Mouse (Mus musculus): ENCODE data around the gene Inhbe. TPM values are rescaled to one million over a fixed set of nuclear protein-coding genes. Genes with fewer than 3 reads are reported as not detected.

The Inhbe gene
- total RNA-seq, 1 experiment = 0.22 TPM

GRCm38 (mm10) chr10:127343029-127343428 is 11.2 kb downstream of the Inhbe start:
- in situ Hi-C loops (cut with MboI; ENCODE audit: low sequenced_read_pairs in 2 of 2, unreplicated experiment in 2 of 2) = no loop called here
- no peak overlapping the region for H3K27ac ChIP-seq (ENCODE audit: insufficient read depth, low read depth, low read length, poor library complexity, severe bottlenecking)
- H3K4me1 ChIP-seq (ENCODE audit: control insufficient read depth in 2 of 2, insufficient read depth in 2 of 2, low read length in 2 of 2, poor library complexity in 1 of 2) = peaks cover 4 to 6% of the 10 kb centered on the region in 2 experiments; a peak in 3 of 4 replicates
- H3K9ac ChIP-seq (ENCODE audit: insufficient read depth, low read depth, low read length, poor library complexity, severe bottlenecking) = no peak overlapping the region
- H3K36me3 ChIP-seq (ENCODE audit: control insufficient read depth, insufficient read depth, low read length, poor library complexity, severe bottlenecking) = peaks cover 2% of the 10 kb centered on the region; the same call in 1 of the 2 replicates
- H3K9me3 ChIP-seq (ENCODE audit: control insufficient read depth, insufficient read depth, low read depth, low read length) = no peaks in the 10 kb centered on the region
- no peak for DNase-seq (ENCODE audit: low read depth, low spot score)
- TF ChIP-seq ZC3H11A (IDR thresholded peaks at IDR 0.05; ENCODE audit: borderline replicate concordance, low read depth, low read length) (no peak), ZNF384 (IDR thresholded peaks at IDR 0.05; ENCODE audit: low read depth, low read length) (no peak), HCFC1 (IDR thresholded peaks at IDR 0.05; ENCODE audit: borderline replicate concordance, insufficient read depth, low read length) (no peak), MAFK (IDR thresholded peaks at IDR 0.05; ENCODE audit: insufficient read depth, low read depth, low read length) (no peak), CHD2 (IDR thresholded peaks at IDR 0.05; ENCODE audit: low read depth, low read length) (no peak)
- H3K4me3 ChIP-seq (ENCODE audit: insufficient read depth in 1 of 2, low read depth in 1 of 2, low read length in 2 of 2, poor library complexity in 1 of 2, severe bottlenecking in 1 of 2) = no peak overlapping the region

DNA sequence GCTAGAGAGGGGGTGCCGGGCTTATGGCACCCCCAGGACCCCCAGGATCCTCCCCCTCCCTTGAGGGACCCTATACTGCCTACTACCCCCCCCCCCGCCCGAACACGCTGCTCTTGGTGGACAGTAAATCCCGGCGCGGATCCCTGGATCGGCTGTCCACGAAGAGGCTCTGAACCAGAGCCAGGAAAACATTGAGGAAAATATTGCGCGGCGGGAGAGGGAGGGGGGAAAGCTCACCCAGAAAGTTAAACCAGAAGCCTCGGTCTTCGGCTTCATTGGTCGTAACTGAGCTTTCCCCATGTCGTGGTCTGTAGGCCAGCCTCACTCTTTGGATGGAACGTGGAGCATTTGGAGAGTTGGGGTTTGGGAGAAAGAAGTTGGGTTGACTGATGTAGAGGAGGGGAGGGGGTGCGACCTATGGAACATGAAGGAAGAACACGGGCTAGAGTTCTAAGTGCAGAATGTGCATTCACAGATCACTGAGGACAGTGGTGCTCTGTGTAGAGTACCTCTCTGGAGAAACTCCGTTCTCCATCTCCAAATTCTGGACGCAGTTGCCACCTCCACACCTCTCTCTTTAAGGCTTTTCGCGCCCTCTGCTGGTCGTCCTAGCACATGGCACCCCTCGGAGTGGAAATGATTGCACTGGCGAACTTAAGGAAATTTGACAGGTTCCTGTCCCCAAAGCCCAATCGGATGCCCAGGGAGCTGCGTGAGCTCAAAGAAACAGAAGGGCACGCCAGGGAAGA is 12.1 kb downstream of the Inhbe start, which contains the start of gene Gli1:
Gli1 (minus strand) TSS at position 84 of the 749 bp plus-strand sequence.
- in situ Hi-C loops (cut with MboI; ENCODE audit: low sequenced_read_pairs in 2 of 2, unreplicated experiment in 2 of 2) = no loop called here
- Histone ChIP-seq H3K9ac (ENCODE audit: insufficient read depth, low read depth, low read length, poor library complexity, severe bottlenecking) (peak within 1 kb of the TSS; percentile 71), H3K4me3 (ENCODE audit: insufficient read depth in 1 of 2, low read depth in 1 of 2, low read length in 2 of 2, poor library complexity in 1 of 2, severe bottlenecking in 1 of 2) (peak within 1 kb of the TSS; percentile 71 to 89), H3K36me3 (ENCODE audit: control insufficient read depth, insufficient read depth, low read length, poor library complexity, severe bottlenecking) (peaks cover 4% of the 10 kb centered on the region; the same call in 1 of the 2 replicates), H3K9me3 (ENCODE audit: control insufficient read depth, insufficient read depth, low read depth, low read length) (no peaks in the 10 kb centered on the region), H3K27ac (ENCODE audit: insufficient read depth, low read depth, low read length, poor library complexity, severe bottlenecking) (peak within 1 kb of the TSS; percentile 83), H3K4me1 (ENCODE audit: control insufficient read depth in 2 of 2, insufficient read depth in 2 of 2, low read length in 2 of 2, poor library complexity in 1 of 2) (peaks cover 10 to 11% of the 10 kb centered on the region in 2 experiments)
- peak; percentile 95 for DNase-seq (ENCODE audit: low read depth, low spot score)
- no peak for TF ChIP-seq MAFK (IDR thresholded peaks at IDR 0.05; ENCODE audit: insufficient read depth, low read depth, low read length)
- no peak for TF ChIP-seq CHD2 (IDR thresholded peaks at IDR 0.05; ENCODE audit: low read depth, low read length)
- no peak for TF ChIP-seq HCFC1 (IDR thresholded peaks at IDR 0.05; ENCODE audit: borderline replicate concordance, insufficient read depth, low read length)
- no peak for TF ChIP-seq ZNF384 (IDR thresholded peaks at IDR 0.05; ENCODE audit: low read depth, low read length)
- 0 out of 2 replicates have a peak, but pooled peaks have one; percentile 23 for TF ChIP-seq ZC3H11A (IDR thresholded peaks at IDR 0.05; ENCODE audit: borderline replicate concordance, low read depth, low read length)

DNA sequence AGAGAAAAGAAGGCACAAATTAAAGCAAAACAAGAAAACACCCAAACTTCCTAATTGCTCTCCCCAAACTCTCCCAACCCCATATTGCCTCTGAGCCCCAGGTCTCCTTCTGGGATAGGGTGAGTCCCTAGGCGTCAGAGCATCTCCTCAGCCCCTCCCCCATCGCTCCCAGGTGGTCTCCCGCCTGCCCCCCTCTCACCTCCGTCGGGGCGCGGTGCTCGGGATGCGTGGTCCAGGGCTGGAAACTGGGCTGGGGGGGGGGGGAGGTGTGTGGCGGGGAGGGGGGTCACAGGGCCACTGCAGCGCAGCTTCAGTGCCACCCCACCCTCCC is 12.9 kb downstream of the Inhbe start:
- H3K4me3 ChIP-seq (ENCODE audit: insufficient read depth in 1 of 2, low read depth in 1 of 2, low read length in 2 of 2, poor library complexity in 1 of 2, severe bottlenecking in 1 of 2) = peak overlapping the region; percentile 71 to 89
- no peak for DNase-seq (ENCODE audit: low read depth, low spot score)
- no peaks in the 10 kb centered on the region for H3K9me3 ChIP-seq (ENCODE audit: control insufficient read depth, insufficient read depth, low read depth, low read length)
- H3K36me3 ChIP-seq (ENCODE audit: control insufficient read depth, insufficient read depth, low read length, poor library complexity, severe bottlenecking) = peaks cover 9% of the 10 kb centered on the region
- peak overlapping the region; percentile 83; the same call in 1 of the 2 replicates for H3K27ac ChIP-seq (ENCODE audit: insufficient read depth, low read depth, low read length, poor library complexity, severe bottlenecking)
- H3K4me1 ChIP-seq (ENCODE audit: control insufficient read depth in 2 of 2, insufficient read depth in 2 of 2, low read length in 2 of 2, poor library complexity in 1 of 2) = peaks cover 11 to 18% of the 10 kb centered on the region in 2 experiments
- no peak for TF ChIP-seq ZC3H11A (IDR thresholded peaks at IDR 0.05; ENCODE audit: borderline replicate concordance, low read depth, low read length)
- no peak for TF ChIP-seq MAFK (IDR thresholded peaks at IDR 0.05; ENCODE audit: insufficient read depth, low read depth, low read length)
- TF ChIP-seq ZNF384 (IDR thresholded peaks at IDR 0.05; ENCODE audit: low read depth, low read length) = no peak
- TF ChIP-seq HCFC1 (IDR thresholded peaks at IDR 0.05; ENCODE audit: borderline replicate concordance, insufficient read depth, low read length) = no peak
- no peak for TF ChIP-seq CHD2 (IDR thresholded peaks at IDR 0.05; ENCODE audit: low read depth, low read length)
- in situ Hi-C loops (cut with MboI; ENCODE audit: low sequenced_read_pairs in 2 of 2, unreplicated experiment in 2 of 2) = no loop called here
- H3K9ac ChIP-seq (ENCODE audit: insufficient read depth, low read depth, low read length, poor library complexity, severe bottlenecking) = peak overlapping the region; percentile 71; the same call in 1 of the 2 replicates

DNA sequence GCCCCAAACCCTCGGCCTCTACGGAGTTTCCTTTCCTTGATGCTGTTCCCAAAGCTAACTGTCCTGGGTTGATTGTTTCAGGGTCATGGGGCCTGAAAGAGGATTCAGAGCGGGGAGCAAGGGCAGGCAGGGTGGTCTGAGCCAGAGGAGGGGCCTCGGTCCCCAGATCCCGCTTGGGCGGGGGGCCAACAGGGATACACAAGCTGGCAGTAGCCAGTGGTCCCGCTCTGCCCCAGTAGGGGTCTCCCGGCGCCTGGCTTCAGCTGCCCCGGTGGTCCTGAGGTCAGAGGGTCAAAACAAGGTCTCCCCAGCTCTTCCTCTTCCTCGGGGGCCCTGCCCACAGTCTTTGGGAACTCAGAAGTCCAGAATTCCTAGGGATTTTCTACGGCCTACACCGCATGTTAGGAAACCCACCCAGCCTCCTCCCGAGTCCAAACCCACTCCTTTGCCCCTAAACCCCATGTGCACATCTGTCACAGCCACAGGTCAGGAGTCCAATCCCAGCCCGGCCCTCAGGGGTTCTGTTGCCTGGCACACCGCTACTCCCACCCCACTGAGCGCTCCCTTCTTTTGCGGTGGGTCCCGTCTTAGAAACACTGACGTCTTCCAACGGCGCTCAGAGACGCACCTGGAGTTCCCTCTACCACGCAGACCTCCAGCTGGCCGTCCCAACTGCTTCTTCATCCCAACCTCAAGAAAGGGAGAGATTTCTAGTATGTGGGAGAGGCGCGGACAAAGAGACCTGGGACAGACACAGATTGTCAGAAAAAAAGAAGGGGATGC is 13.4 kb downstream of the Inhbe start:
- H3K36me3 ChIP-seq (ENCODE audit: control insufficient read depth, insufficient read depth, low read length, poor library complexity, severe bottlenecking) = peaks cover 10% of the 10 kb centered on the region
- H3K4me3 ChIP-seq (ENCODE audit: insufficient read depth in 1 of 2, low read depth in 1 of 2, low read length in 2 of 2, poor library complexity in 1 of 2, severe bottlenecking in 1 of 2) = peak overlapping the region; percentile 71 to 89
- peak overlapping the region; percentile 66 for H3K9ac ChIP-seq (ENCODE audit: insufficient read depth, low read depth, low read length, poor library complexity, severe bottlenecking)
- no peaks in the 10 kb centered on the region for H3K9me3 ChIP-seq (ENCODE audit: control insufficient read depth, insufficient read depth, low read depth, low read length)
- TF ChIP-seq HCFC1 (IDR thresholded peaks at IDR 0.05; ENCODE audit: borderline replicate concordance, insufficient read depth, low read length) (no peak), ZC3H11A (IDR thresholded peaks at IDR 0.05; ENCODE audit: borderline replicate concordance, low read depth, low read length) (no peak), MAFK (IDR thresholded peaks at IDR 0.05; ENCODE audit: insufficient read depth, low read depth, low read length) (no peak), ZNF384 (IDR thresholded peaks at IDR 0.05; ENCODE audit: low read depth, low read length) (no peak), CHD2 (IDR thresholded peaks at IDR 0.05; ENCODE audit: low read depth, low read length) (no peak)
- no peak for DNase-seq (ENCODE audit: low read depth, low spot score)
- H3K27ac ChIP-seq (ENCODE audit: insufficient read depth, low read depth, low read length, poor library complexity, severe bottlenecking) = peak overlapping the region; percentile 83
- H3K4me1 ChIP-seq (ENCODE audit: control insufficient read depth in 2 of 2, insufficient read depth in 2 of 2, low read length in 2 of 2, poor library complexity in 1 of 2) = peaks cover 13 to 22% of the 10 kb centered on the region in 2 experiments
- in situ Hi-C loops (cut with MboI; ENCODE audit: low sequenced_read_pairs in 2 of 2, unreplicated experiment in 2 of 2) = no loop called here
